Mouse (Mus musculus): ENCODE measurements at regions not wholly inside any gene's neighbourhood (a gene's known extent, or its start where the extent isn't known, plus 50 kb on each side); places are given as distances from the start of the nearest gene placed in this dataset.
"Not testable (repeated sequence)": the region's sequence is repeated elsewhere in the genome, so short reads cannot be mapped to it uniquely, and the experiment has no call there.

GRCm38 (mm10) chr13:103620958-103621357, 153.4 kb downstream of the Srek1 start:
- DNase-seq (ENCODE audit: low spot score in 2 of 2), result not testable (repeated sequence)

GRCm38 (mm10) chr13:103613333-103613725, 161.1 kb downstream of the Srek1 start:
- no peak for DNase-seq (ENCODE audit: low spot score in 2 of 2)

DNA sequence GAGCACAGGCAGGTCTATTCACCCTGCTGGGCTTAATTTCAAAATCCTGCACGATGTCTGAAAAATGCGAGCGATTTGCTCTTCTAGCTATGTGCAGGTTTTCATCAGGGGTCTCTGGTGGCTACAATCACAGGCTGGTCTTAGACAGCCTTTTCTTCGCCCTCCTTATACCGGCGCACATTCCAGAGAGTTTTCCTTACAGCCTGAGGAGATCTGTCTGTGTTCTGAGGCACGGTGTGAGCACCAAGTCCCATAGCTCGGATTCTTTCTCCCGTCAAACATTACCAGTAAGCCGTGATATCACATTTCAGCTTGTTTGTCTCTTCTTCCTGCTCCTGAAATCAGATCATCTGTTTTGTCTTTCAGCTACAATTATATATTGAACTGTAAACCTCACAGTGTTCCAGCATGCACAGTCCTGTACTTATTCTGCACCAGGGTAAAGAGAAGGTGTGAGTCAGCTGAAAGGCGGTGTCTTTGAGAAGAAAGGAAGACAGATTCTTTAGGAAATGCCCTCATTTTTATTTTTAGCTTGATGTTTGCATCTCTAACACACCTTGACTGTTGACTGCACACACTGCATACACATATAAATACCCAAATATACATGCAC, 161.6 kb downstream of the Srek1 start:
- DNase-seq (ENCODE audit: low spot score in 2 of 2), result no peak

- no peak for DNase-seq (ENCODE audit: low spot score in 2 of 2)
Observed at GRCm38 (mm10) chr13:103602302-103602701, 172.1 kb downstream of the Srek1 start.

DNA sequence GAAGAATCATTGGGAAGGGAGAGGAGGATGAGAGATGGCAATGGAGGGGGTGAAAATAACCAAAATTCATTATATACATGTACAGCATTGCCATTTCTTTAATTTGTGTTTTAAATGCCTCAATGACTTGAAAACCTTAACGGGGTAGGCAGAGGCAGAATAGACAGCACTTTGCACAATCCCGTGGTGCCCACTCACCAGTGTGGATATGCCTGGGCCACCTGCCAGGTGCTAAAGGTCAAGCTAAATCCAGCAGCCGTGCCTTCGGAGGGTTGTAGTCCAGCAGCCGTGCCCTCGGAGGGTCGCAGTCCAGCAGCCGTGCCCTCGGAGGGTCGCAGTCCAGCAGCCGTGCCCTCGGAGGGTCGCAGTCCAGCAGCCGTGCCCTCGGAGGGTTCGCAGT, 182.0 kb downstream of the Srek1 start:
- no peak for DNase-seq (ENCODE audit: low spot score in 2 of 2)

GRCm38 (mm10) chr13:103591874-103592273, 182.5 kb downstream of the Srek1 start:
- no peak for DNase-seq (ENCODE audit: low spot score in 2 of 2)

DNA sequence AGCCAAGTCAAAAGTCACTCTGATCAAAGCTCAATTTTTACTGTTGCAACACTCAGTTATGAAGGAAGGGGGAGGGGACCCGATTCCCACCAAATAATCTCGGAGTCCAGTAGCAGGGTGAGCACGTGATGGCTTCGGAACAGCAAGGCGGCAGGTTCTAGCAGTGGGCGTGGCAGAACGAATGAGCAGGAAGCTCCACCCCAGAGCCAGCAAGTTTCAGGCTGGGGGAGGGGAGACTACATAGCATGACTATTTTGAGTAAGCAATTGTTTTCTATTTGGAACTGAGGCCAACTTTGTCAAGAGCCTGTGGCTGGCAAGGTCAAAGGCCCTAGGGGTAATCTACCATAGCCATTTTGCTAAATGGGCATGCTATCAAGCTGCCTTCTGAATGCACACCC, 183.0 kb downstream of the Srek1 start:
- not testable (repeated sequence) for DNase-seq (ENCODE audit: low spot score in 2 of 2)

DNA sequence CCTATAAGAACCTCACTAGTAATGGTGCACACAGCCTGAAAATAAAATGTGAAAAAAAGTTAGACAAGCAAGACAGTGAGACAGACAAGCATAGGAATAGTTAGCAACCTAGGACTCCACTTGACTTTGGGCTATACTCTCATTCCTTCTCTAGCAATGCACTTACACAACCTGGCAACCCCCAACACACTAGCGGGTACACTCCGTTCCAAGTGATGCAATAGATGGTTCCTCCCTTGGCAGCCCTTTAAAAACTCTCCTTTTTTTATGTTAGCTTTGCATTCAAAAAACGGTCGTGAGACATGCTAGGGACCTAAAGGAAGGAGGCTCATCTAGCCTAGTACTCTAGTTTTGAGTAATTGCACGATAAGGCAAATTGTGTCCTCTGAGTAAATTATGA, 184.8 kb downstream of the Srek1 start:
- no peak for DNase-seq (ENCODE audit: low spot score in 2 of 2)

GRCm38 (mm10) chr13:103576856-103577255, 197.6 kb downstream of the Srek1 start:
- DNase-seq (ENCODE audit: low spot score in 2 of 2), result no peak

DNA sequence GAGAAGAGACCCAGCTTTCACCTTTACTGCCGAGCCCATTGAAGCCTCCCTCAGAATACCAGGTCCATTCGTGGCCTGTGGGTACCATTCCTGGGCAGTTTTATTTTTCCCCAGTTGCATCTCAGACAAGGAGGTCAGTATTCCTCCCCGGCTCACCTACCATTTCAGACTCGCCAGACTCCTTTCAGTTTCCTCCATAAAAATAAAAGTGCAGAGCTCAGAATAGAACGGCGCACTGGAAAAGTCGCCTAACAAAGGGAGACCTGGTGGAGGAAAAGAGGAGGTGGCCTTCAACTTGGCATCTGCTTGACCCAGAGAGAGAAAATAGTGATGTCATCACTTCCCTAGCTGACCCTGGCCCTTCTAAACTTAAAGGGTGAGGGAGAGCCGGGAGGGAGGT, 209.7 kb downstream of the Srek1 start:
- DNase-seq (ENCODE audit: low spot score in 2 of 2), result no peak

DNA sequence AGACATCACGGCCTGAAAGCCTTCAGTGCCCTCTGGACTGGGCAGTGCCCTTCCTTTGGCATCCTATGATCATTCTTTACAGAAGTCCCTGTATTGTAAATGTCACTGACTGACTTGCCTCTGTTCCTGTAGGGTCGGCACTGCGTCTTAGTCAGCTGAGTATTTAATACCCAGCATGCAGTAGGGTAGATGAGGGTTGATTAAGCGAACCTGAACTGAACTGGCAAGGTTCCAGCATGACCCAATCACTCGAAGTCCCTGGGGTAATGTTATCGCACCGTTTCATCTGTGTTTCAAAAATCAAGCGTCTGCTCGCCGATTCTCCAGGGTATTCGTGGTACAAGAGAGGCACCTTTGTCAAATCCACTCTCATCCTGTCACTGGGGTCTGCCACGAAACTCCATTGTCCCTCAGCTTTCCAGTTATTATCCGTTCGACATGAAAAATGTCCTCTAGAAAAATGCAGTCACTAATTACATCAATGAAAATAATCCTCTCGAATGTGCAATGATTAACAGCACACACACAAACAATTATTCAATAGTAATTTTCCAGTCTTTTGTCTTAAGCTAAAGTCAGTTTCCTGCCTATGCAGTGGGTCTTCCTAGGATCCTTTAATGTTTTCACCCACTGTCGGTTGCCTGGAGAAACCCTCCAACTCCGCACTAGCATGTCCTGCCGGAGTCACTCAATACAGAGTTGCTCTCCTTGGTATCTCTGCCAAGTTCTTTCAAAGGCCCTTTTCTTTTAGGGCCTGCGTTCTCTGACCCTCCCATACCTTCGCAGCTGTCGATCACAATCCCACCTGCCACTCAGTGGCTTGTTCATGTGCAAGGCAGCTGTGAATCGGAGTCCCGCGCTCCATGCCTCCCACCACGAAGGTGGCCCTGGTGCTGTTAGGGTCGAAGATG, 212.4 kb downstream of the Srek1 start:
- DNase-seq (ENCODE audit: low spot score in 2 of 2), result no peak

- no peak for DNase-seq (ENCODE audit: low spot score in 2 of 2)
Observed at GRCm38 (mm10) chr13:103558915-103559314, 215.5 kb downstream of the Srek1 start.

GRCm38 (mm10) chr13:103539577-103539976, 205.3 kb upstream of the Mast4 start:
- no peak for DNase-seq (ENCODE audit: low spot score in 2 of 2)

- DNase-seq (ENCODE audit: low spot score in 2 of 2), result no peak
Observed at GRCm38 (mm10) chr13:103513825-103514224, 179.5 kb upstream of the Mast4 start.

DNA sequence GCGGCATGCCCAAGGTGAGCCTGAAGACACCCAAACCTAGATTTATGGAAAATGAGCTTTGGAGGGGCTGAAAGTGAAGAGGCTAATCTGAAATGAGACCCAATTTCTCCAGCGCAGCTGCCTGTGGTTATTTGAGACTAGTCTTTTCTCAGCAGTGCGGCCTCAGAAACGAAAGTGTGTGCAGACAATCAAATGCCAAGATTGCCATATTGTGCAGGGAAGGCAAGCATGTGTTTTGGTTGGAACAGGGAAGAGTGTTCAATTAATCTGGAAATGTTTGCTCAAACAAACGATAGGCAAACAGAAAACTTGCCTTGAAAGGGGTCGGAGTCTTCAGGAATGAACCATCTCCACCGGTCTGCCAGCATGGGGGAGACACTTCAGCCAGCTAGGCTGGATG, 178.2 kb upstream of the Mast4 start:
- no peak for DNase-seq (ENCODE audit: low spot score in 2 of 2)

GRCm38 (mm10) chr13:103504987-103505386, 170.7 kb upstream of the Mast4 start:
- DNase-seq (ENCODE audit: low spot score in 2 of 2), result no peak

DNA sequence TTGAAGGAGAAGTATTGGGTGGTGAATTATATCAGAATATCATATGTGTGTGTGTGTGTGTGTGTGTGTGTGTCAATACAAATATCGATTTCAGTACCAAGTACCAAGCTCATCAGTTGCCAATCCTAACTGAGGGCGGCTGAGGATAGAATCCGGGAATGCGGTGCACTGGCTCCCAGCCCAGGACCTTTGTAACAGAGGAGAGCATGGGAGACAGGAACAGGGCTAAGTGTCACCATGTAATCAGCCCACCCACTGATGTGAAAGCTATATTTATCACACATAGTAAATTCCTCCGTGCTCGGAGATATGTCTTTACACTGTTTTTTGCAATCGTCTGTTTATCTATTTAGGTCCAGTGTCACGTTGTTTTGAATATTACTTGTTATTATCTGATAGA, 165.1 kb upstream of the Mast4 start:
- DNase-seq (ENCODE audit: low spot score in 2 of 2), result no peak

DNA sequence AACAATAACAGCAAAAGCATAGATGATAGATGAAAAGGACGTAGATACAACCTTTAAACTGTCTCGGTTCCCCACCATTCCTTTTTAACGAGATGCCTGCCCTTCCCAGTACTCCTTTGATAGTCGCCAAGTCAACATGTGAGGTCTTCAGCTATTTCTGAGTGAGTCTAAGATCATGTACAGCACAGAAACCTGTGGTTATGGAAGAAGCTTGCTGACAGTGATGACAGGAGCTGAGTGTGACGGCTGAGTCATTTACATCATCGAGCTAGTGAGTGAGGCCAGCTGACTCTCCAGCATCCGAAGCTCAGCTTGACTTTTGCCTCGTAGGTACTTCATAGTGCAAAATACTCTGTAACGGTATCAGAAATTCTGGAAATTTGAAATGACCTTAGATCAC, 160.1 kb upstream of the Mast4 start:
- DNase-seq (ENCODE audit: low spot score in 2 of 2), result no peak

- DNase-seq (ENCODE audit: low spot score in 2 of 2), result no peak
Observed at GRCm38 (mm10) chr13:103493567-103493966, 159.3 kb upstream of the Mast4 start.

GRCm38 (mm10) chr13:103490049-103490448, 155.8 kb upstream of the Mast4 start:
- no peak for DNase-seq (ENCODE audit: low spot score in 2 of 2)

- DNase-seq (ENCODE audit: low spot score in 2 of 2), result no peak
Observed at GRCm38 (mm10) chr13:103484092-103484491, 149.8 kb upstream of the Mast4 start.

- no peak for DNase-seq (ENCODE audit: low spot score in 2 of 2)
Observed at GRCm38 (mm10) chr13:103483392-103483791, 149.1 kb upstream of the Mast4 start.

DNA sequence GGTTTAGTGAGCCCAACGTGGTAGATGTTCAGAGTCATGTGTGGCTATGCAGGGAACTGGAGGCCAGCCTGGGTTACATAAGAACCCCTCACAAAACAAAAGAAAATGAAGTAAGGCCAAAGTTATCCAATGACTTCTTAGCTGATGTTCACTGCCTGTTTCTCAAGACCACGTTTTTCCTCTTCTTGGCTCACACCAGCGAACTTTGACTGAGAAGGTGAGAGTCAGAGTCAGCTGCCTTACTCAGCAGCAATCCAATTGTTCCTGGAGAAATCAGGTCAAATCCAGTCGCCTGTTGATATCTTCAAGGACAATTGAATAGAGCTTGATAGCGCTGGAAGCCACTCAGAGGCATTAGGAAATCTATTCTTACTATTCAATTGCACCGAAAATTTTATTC, 142.0 kb upstream of the Mast4 start:
- no peak for DNase-seq (ENCODE audit: low spot score in 2 of 2)
